Mouse (Mus musculus) spleen, adult 2 months (tissue): ENCODE measurements around the gene Has1. TPM values are rescaled to one million over a fixed set of nuclear protein-coding genes. Genes with fewer than 3 reads are reported as not detected.

Source experiments
- DNase-seq, 2 experiments: peaks; one replicate each; pipeline versions ENCODE4 v3.0.0 to v3.0.0-alpha.2; 2012 to 2021; ENCODE audit warnings: low spot score in 2 of 2, low read depth in 1 of 2
- H3K27ac ChIP-seq: fragments of 200-500 bp; 2 replicates; pipeline ENCODE4 v1.5.1; 2012; ENCODE audit warnings: low read length, inconsistent platforms; ENCODE audit not compliant: insufficient read depth
- H3K27me3 ChIP-seq: fragments of 200-500 bp; 2 replicates; pipeline ENCODE4 v1.6.1; 2012; ENCODE audit warnings: mild to moderate bottlenecking, moderate library complexity, low read length, inconsistent platforms; ENCODE audit not compliant: control insufficient read depth, insufficient read depth
- H3K36me3 ChIP-seq: fragments of 200-500 bp; 2 replicates; pipeline ENCODE4 v1.6.1; 2012; ENCODE audit warnings: mild to moderate bottlenecking, low read length, inconsistent platforms; ENCODE audit not compliant: control insufficient read depth, insufficient read depth
- H3K4me1 ChIP-seq: fragments of 200-500 bp; 2 replicates; pipeline ENCODE4 v1.6.1; 2011; ENCODE audit warnings: inconsistent platforms; ENCODE audit not compliant: control insufficient read depth, insufficient read depth, insufficient read length
- H3K4me3 ChIP-seq: fragments of 200-500 bp; 2 replicates; pipeline ENCODE4 v1.5.1; 2011; ENCODE audit warnings: mild to moderate bottlenecking, inconsistent platforms; ENCODE audit not compliant: insufficient read depth, insufficient read length; ENCODE audit errors: extremely low read depth
- CTCF ChIP-seq: fragments of 200-500 bp; IDR thresholded peaks from 2 replicates; pipeline ENCODE4 v1.5.1; 2011; ENCODE audit warnings: mild to moderate bottlenecking, inconsistent platforms; ENCODE audit not compliant: insufficient read depth, insufficient read length, insufficient replicate concordance; ENCODE audit errors: extremely low read depth
- POLR2A ChIP-seq: fragments of 200-500 bp; IDR thresholded peaks from 2 replicates; pipeline ENCODE4 v1.6.1; 2011; ENCODE audit warnings: low read depth, low read length, inconsistent platforms
- WGBS: fragments of 180-500 bp; shearing (Covaris S2); methylation state at CpG from one replicate; pipeline ENCODE4 v1.1.7; 2018; 5-methylcytosine and 5-hydroxymethylcytosine counted together
- polyA plus RNA-seq: library from polyadenylated mRNA; depleted of rRNA; stranded (reverse); fragments of >200 nt; gene quantifications from 2 replicates; pipeline ENCODE4 v1.2.3, GENCODE M21; 2012; rRNA removed

The Has1 gene
- polyA plus RNA-seq, 1 experiment: 0.11 TPM

GRCm38 (mm10) chr17:17826751-17827657 is 28.0 kb downstream of the Has1 start, which contains the start of gene Spaca6:
Gene Spaca6, plus strand, starts transcription at chr17:17827158.
- under 1% methylated on average over 40 of the region's 42 CpGs for WGBS
- no peak for DNase-seq
- peaks cover 3% of the 10 kb centered on the region for H3K4me1 ChIP-seq
- H3K4me3 ChIP-seq: peak within 1 kb of the TSS; percentile 47
- H3K36me3 ChIP-seq: no peaks in the 10 kb centered on the region
- TF ChIP-seq POLR2A: no peak; the same call in 1 of the 2 replicates
- no peak for TF ChIP-seq CTCF
- H3K27me3 ChIP-seq: peaks cover 12% of the 10 kb centered on the region
- peak within 1 kb of the TSS; percentile 60 for H3K27ac ChIP-seq

- WGBS: 7% methylated on average over 18 of the region's 22 CpGs
- Histone ChIP-seq H3K36me3 (no peaks in the 10 kb centered on the region), H3K27me3 (peaks cover 12% of the 10 kb centered on the region), H3K4me1 (peaks cover 3% of the 10 kb centered on the region), H3K27ac (no peak overlapping the region), H3K4me3 (peak overlapping the region; percentile 47)
- DNase-seq: no peak
- TF ChIP-seq CTCF (no peak), POLR2A (no peak)
These were observed 28.9 kb downstream of the Has1 start for GRCm38 (mm10) chr17:17825921-17826591.

- TF ChIP-seq CTCF: no peak
- no peak for TF ChIP-seq POLR2A
- no peak for DNase-seq
- H3K27ac ChIP-seq: no peak overlapping the region
- WGBS: 89% methylated on average over 6 of the region's 6 CpGs
- no peaks in the 10 kb centered on the region for H3K36me3 ChIP-seq
- no peak overlapping the region for H3K4me3 ChIP-seq
- H3K27me3 ChIP-seq: peaks cover 12% of the 10 kb centered on the region
- H3K4me1 ChIP-seq: peaks cover 3% of the 10 kb centered on the region
These were observed 31.2 kb downstream of the Has1 start for GRCm38 (mm10) chr17:17823612-17824336.

GRCm38 (mm10) chr17:17795527-17795926 is 59.5 kb downstream of the Has1 start:
- Histone ChIP-seq H3K4me3 (no peak overlapping the region), H3K4me1 (no peaks in the 10 kb centered on the region), H3K36me3 (no peaks in the 10 kb centered on the region), H3K27ac (no peak overlapping the region), H3K27me3 (no peaks in the 10 kb centered on the region)
- WGBS: 22% methylated on average over 2 of the region's 2 CpGs
- TF ChIP-seq POLR2A (no peak), CTCF (no peak)
- DNase-seq: no peak

Other genes with a start within 250 kb of the Has1 start
- 7.3 and 7.4 TPM in 2 replicates for gene Lnpep, start 230.2 kb downstream of the Has1 start, polyA plus RNA-seq
- 0.07 TPM in 1 of 2 replicates, not detected in the other for gene Vmn2r90, start 151.5 kb downstream of the Has1 start, polyA plus RNA-seq
- gene Spaca6, start 28.0 kb downstream of the Has1 start, polyA plus RNA-seq: 6.8 and 8.6 TPM in 2 replicates
- 8.2 and 8.9 TPM in 2 replicates for gene Fpr1, start 28.7 kb upstream of the Has1 start, polyA plus RNA-seq
- gene Fpr2, start 32.6 kb upstream of the Has1 start, polyA plus RNA-seq: 2.4 and 2.8 TPM in 2 replicates
- not detected in 2 replicates for gene Fpr3, start 32.6 kb upstream of the Has1 start, polyA plus RNA-seq
- gene Fpr-rs4, start 166.5 kb upstream of the Has1 start, polyA plus RNA-seq: not detected in 2 replicates
- not detected in 2 replicates for gene Vmn2r124, start 194.2 kb upstream of the Has1 start, polyA plus RNA-seq
- gene Vmn2r91, start 229.8 kb upstream of the Has1 start, polyA plus RNA-seq: not detected in 2 replicates